Mouse (Mus musculus) embryonic fibroblast, embryonic 13.5 days (primary cell): Measurements from ENCODE around the gene Gtdc1.

ENCODE experiments used
- CTCF ChIP-seq: IDR thresholded peaks from 2 replicates; pipeline ENCODE4 v1.5.1; 2011; ENCODE audit warnings: mild to moderate bottlenecking, control low read depth, low read length, moderate library complexity, borderline replicate concordance; ENCODE audit not compliant: insufficient read depth
- POLR2A ChIP-seq: IDR thresholded peaks from 2 replicates; pipeline ENCODE4 v1.6.1; 2011; ENCODE audit warnings: low read depth, mild to moderate bottlenecking, control low read depth, low read length, moderate library complexity

GRCm38 (mm10) chr2:44628778-44629177 is 298.7 kb downstream of the Gtdc1 start:
- TF ChIP-seq CTCF (no peak), POLR2A (no peak)
